Mouse (Mus musculus): ENCODE results near the gene Capza1.

- no peak for TF ChIP-seq CTCF (IDR thresholded peaks at IDR 0.05; ENCODE audit: low read depth, low read length)
- TF ChIP-seq POLR2A (IDR thresholded peaks at IDR 0.05; ENCODE audit: borderline replicate concordance, low read depth, low read length), result no peak
Observed at GRCm38 (mm10) chr3:104794953-104795470, 69.3 kb downstream of the Capza1 start.
